Mouse (Mus musculus) forebrain, embryonic 13.5 days (tissue): ENCODE measurements at regions not wholly inside any gene's neighbourhood (a gene's known extent, or its start where the extent isn't known, plus 50 kb on each side); places are given as distances from the start of the nearest gene placed in this dataset.

Source experiments
- ATAC-seq: fragments of 200-750 bp; cut with Nextera tagmentation; 2 replicates; pipeline ENCODE4 v1.8.0; 2017
- H3K27ac ChIP-seq: fragments of 300-500 bp; sonication (generic); 2 replicates; pipeline ENCODE4 v1.5.1; 2015; ENCODE audit warnings: inconsistent platforms, mild to moderate bottlenecking, moderate library complexity
- H3K27me3 ChIP-seq: fragments of 300-500 bp; sonication (generic); 2 replicates; pipeline ENCODE4 v1.6.1; 2015; ENCODE audit warnings: mild to moderate bottlenecking, inconsistent platforms
- H3K36me3 ChIP-seq: fragments of 300-500 bp; sonication (generic); 2 replicates; pipeline ENCODE4 v1.6.1; 2015; ENCODE audit warnings: mild to moderate bottlenecking, inconsistent platforms; ENCODE audit not compliant: poor library complexity, severe bottlenecking
- H3K4me1 ChIP-seq: fragments of 300-500 bp; sonication (generic); 2 replicates; pipeline ENCODE4 v1.6.1; 2015; ENCODE audit warnings: inconsistent platforms
- H3K4me2 ChIP-seq: fragments of 300-500 bp; sonication (generic); 2 replicates; pipeline ENCODE4 v1.6.1; 2015; ENCODE audit warnings: inconsistent platforms, mild to moderate bottlenecking, moderate library complexity
- H3K4me3 ChIP-seq: fragments of 300-500 bp; sonication (generic); 2 replicates; pipeline ENCODE4 v1.5.1; 2015; ENCODE audit warnings: mild to moderate bottlenecking, inconsistent platforms
- H3K9ac ChIP-seq: fragments of 300-500 bp; sonication (generic); 2 replicates; pipeline ENCODE4 v1.6.1; 2015; ENCODE audit warnings: mild to moderate bottlenecking, inconsistent platforms
- H3K9me3 ChIP-seq: fragments of 300-500 bp; sonication (generic); replicated peaks from 2 replicates; pipeline ENCODE4 v1.6.1; 2016; ENCODE audit warnings: inconsistent platforms
- WGBS: fragments of 180-500 bp; shearing (Covaris S2); methylation state at CpG from one replicate; pipeline ENCODE4 v1.1.7; 2015; 5-methylcytosine and 5-hydroxymethylcytosine counted together

- H3K27me3 ChIP-seq = peaks cover 6% of the 10 kb centered on the region; the same call in 1 of the 2 replicates
- peaks cover 13% of the 10 kb centered on the region for H3K4me1 ChIP-seq
- no peak overlapping the region for H3K9ac ChIP-seq
- H3K27ac ChIP-seq = no peak overlapping the region
- WGBS = 46% methylated on average over 5 of the region's 5 CpGs
- no peaks in the 10 kb centered on the region for H3K9me3 ChIP-seq
- ATAC-seq = no peak
- no peak overlapping the region for H3K4me3 ChIP-seq
- no peak overlapping the region for H3K4me2 ChIP-seq
- no peaks in the 10 kb centered on the region for H3K36me3 ChIP-seq
These were observed 296.8 kb upstream of the Rsrc1 start for GRCm38 (mm10) chr3:66684287-66684903.

GRCm38 (mm10) chr3:66685136-66685535, 296.1 kb upstream of the Rsrc1 start:
- WGBS = 68% methylated on average over 12 of the region's 12 CpGs
- Histone ChIP-seq H3K36me3 (no peaks in the 10 kb centered on the region), H3K4me3 (no peak overlapping the region), H3K27me3 (peaks cover 6% of the 10 kb centered on the region; the same call in 1 of the 2 replicates), H3K4me2 (no peak overlapping the region), H3K9me3 (no peaks in the 10 kb centered on the region), H3K4me1 (peaks cover 13% of the 10 kb centered on the region), H3K9ac (no peak overlapping the region), H3K27ac (no peak overlapping the region)
- ATAC-seq = no peak

- no peaks in the 10 kb centered on the region for H3K9me3 ChIP-seq
- no peak for ATAC-seq
- WGBS = 80% methylated on average over 1 of the region's 1 CpGs
- H3K36me3 ChIP-seq = no peaks in the 10 kb centered on the region
- peaks cover 6% of the 10 kb centered on the region; the same call in 1 of the 2 replicates for H3K27me3 ChIP-seq
- H3K4me3 ChIP-seq = no peak overlapping the region
- H3K4me1 ChIP-seq = peaks cover 13% of the 10 kb centered on the region
- H3K27ac ChIP-seq = no peak overlapping the region
- H3K9ac ChIP-seq = no peak overlapping the region
- no peak overlapping the region for H3K4me2 ChIP-seq
These were observed 294.1 kb upstream of the Rsrc1 start for GRCm38 (mm10) chr3:66687126-66687525.

- H3K36me3 ChIP-seq = no peaks in the 10 kb centered on the region
- H3K9me3 ChIP-seq = no peaks in the 10 kb centered on the region
- H3K27ac ChIP-seq = no peak overlapping the region
- ATAC-seq = no peak
- H3K9ac ChIP-seq = no peak overlapping the region
- H3K4me2 ChIP-seq = no peak overlapping the region
- H3K27me3 ChIP-seq = 0 out of 2 replicates have a peak, but pooled peaks cover 8% of the 10 kb centered on the region
- H3K4me3 ChIP-seq = no peak overlapping the region
- 87% methylated on average over 10 of the region's 10 CpGs for WGBS
- no peaks in the 10 kb centered on the region for H3K4me1 ChIP-seq
These were observed 290.2 kb upstream of the Rsrc1 start for GRCm38 (mm10) chr3:66690906-66691522.

- Histone ChIP-seq H3K4me2 (no peak overlapping the region), H3K4me3 (no peak overlapping the region), H3K9ac (no peak overlapping the region), H3K9me3 (no peaks in the 10 kb centered on the region), H3K27ac (no peak overlapping the region), H3K27me3 (0 out of 2 replicates have a peak, but pooled peaks cover 4% of the 10 kb centered on the region), H3K4me1 (no peaks in the 10 kb centered on the region), H3K36me3 (no peaks in the 10 kb centered on the region)
- WGBS = 85% methylated on average over 2 of the region's 2 CpGs
- ATAC-seq = no peak
These were observed 286.1 kb upstream of the Rsrc1 start for GRCm38 (mm10) chr3:66695125-66695524.

GRCm38 (mm10) chr3:66695661-66696253, 285.4 kb upstream of the Rsrc1 start:
- Histone ChIP-seq H3K27me3 (0 out of 2 replicates have a peak, but pooled peaks cover 4% of the 10 kb centered on the region), H3K27ac (no peak overlapping the region), H3K36me3 (no peaks in the 10 kb centered on the region), H3K4me3 (no peak overlapping the region), H3K9ac (no peak overlapping the region), H3K4me1 (no peaks in the 10 kb centered on the region), H3K9me3 (no peaks in the 10 kb centered on the region), H3K4me2 (no peak overlapping the region)
- 28% methylated on average over 6 of the region's 6 CpGs for WGBS
- ATAC-seq = no peak

- Histone ChIP-seq H3K27me3 (0 out of 2 replicates have a peak, but pooled peaks cover 4% of the 10 kb centered on the region), H3K9ac (no peak overlapping the region), H3K36me3 (no peaks in the 10 kb centered on the region), H3K4me2 (no peak overlapping the region), H3K4me1 (no peaks in the 10 kb centered on the region), H3K9me3 (no peaks in the 10 kb centered on the region), H3K27ac (no peak overlapping the region), H3K4me3 (no peak overlapping the region)
- WGBS = 87% methylated on average over 5 of the region's 5 CpGs
- ATAC-seq = no peak
These were observed 283.1 kb upstream of the Rsrc1 start for GRCm38 (mm10) chr3:66698083-66698482.

GRCm38 (mm10) chr3:66705766-66706165, 275.4 kb upstream of the Rsrc1 start:
- Histone ChIP-seq H3K27ac (no peak overlapping the region), H3K36me3 (no peaks in the 10 kb centered on the region), H3K4me1 (no peaks in the 10 kb centered on the region), H3K9me3 (no peaks in the 10 kb centered on the region), H3K4me2 (no peak overlapping the region), H3K27me3 (no peaks in the 10 kb centered on the region), H3K9ac (no peak overlapping the region), H3K4me3 (no peak overlapping the region)
- no peak for ATAC-seq
- WGBS = 83% methylated on average over 4 of the region's 4 CpGs

- ATAC-seq = no peak
- Histone ChIP-seq H3K36me3 (no peaks in the 10 kb centered on the region), H3K4me1 (no peaks in the 10 kb centered on the region), H3K27me3 (peaks cover 91% of the 10 kb centered on the region), H3K27ac (no peak overlapping the region), H3K4me3 (no peak overlapping the region), H3K9me3 (no peaks in the 10 kb centered on the region), H3K9ac (no peak overlapping the region), H3K4me2 (no peak overlapping the region)
- 71% methylated on average over 1 of the region's 1 CpGs for WGBS
These were observed 245.7 kb upstream of the Rsrc1 start for GRCm38 (mm10) chr3:66735468-66735867.

- no peak overlapping the region for H3K4me2 ChIP-seq
- H3K27me3 ChIP-seq = peaks cover 96% of the 10 kb centered on the region
- no peaks in the 10 kb centered on the region for H3K9me3 ChIP-seq
- H3K36me3 ChIP-seq = no peaks in the 10 kb centered on the region
- no peak overlapping the region for H3K9ac ChIP-seq
- H3K4me1 ChIP-seq = no peaks in the 10 kb centered on the region
- ATAC-seq = no peak
- H3K4me3 ChIP-seq = no peak overlapping the region
- 82% methylated on average over 12 of the region's 12 CpGs for WGBS
- H3K27ac ChIP-seq = no peak overlapping the region
These were observed 242.8 kb upstream of the Rsrc1 start for GRCm38 (mm10) chr3:66738201-66739062.

GRCm38 (mm10) chr3:66739356-66740014, 241.7 kb upstream of the Rsrc1 start:
- Histone ChIP-seq H3K9me3 (no peaks in the 10 kb centered on the region), H3K9ac (no peak overlapping the region), H3K36me3 (no peaks in the 10 kb centered on the region), H3K4me1 (no peaks in the 10 kb centered on the region), H3K27me3 (peaks cover 98% of the 10 kb centered on the region), H3K27ac (no peak overlapping the region), H3K4me2 (no peak overlapping the region), H3K4me3 (no peak overlapping the region)
- ATAC-seq = no peak
- 83% methylated on average over 7 of the region's 7 CpGs for WGBS
